Mouse (Mus musculus) T-helper 2 cell (primary cell): ENCODE measurements at regions not wholly inside any gene's neighbourhood (a gene's known extent, or its start where the extent isn't known, plus 50 kb on each side); places are given as distances from the start of the nearest gene placed in this dataset.
"Not testable (repeated sequence)": the region's sequence is repeated elsewhere in the genome, so short reads cannot be mapped to it uniquely, and the experiment has no call there.

ENCODE experiments used
- in situ Hi-C: fragments of 300-600 bp; cut with MboI, MseI; formaldehyde crosslinking; loops from one replicate; pipeline ENCODE4 v1.15.1; 2025; ENCODE audit warnings: high pct_unique_total_duplicates

GRCm38 (mm10) chr16:82661015-82661414 lies 167.2 kb upstream of the Gm21833 start:
- in situ Hi-C loops, result no loop called here

- in situ Hi-C loops, result no loop called here
Observed at GRCm38 (mm10) chr16:82674926-82675325, 153.3 kb upstream of the Gm21833 start.

GRCm38 (mm10) chr16:82683113-82683512 lies 145.1 kb upstream of the Gm21833 start:
- in situ Hi-C loops, result not testable (repeated sequence)

GRCm38 (mm10) chr16:82700922-82701321 lies 127.3 kb upstream of the Gm21833 start:
- in situ Hi-C loops, result no loop called here

- in situ Hi-C loops, result loop anchor here (10.0 kb wide), 1 partner anchor 1026 kb away; no protein-coding TSS in a partner anchor
Observed at GRCm38 (mm10) chr16:82711161-82711560, 117.0 kb upstream of the Gm21833 start.

- in situ Hi-C loops, result no loop called here
Observed at GRCm38 (mm10) chr16:82734117-82734516, 94.1 kb upstream of the Gm21833 start.

GRCm38 (mm10) chr16:82758466-82758865 lies 69.7 kb upstream of the Gm21833 start:
- in situ Hi-C loops, result no loop called here
